Mouse (Mus musculus) granulocyte monocyte progenitor cell, adult 5-6 weeks (primary cell): Measurements from ENCODE around the gene Ap5s1. TPM values are rescaled to one million over a fixed set of nuclear protein-coding genes. Genes with fewer than 3 reads are reported as not detected.
A peak's percentile ranks its signal among the peaks of the same experiment; 100 is the strongest.

ENCODE experiments used
- ATAC-seq: replicated peaks from 2 replicates; pipeline ENCODE4 v1.8.0; 2016; ENCODE audit warnings: mild to moderate bottlenecking, moderate TSS enrichment, inconsistent platforms; ENCODE audit not compliant: poor library complexity, severe bottlenecking
- total RNA-seq, 2 experiments: library from RNA; stranded (forward) in 1 of 2; stranded (reverse) in 1 of 2; fragments of 200-712, 200-1000 nt in 1 of 2; fragments of >200 nt in 1 of 2; fragmentation: Nextera tagmentation in 1 of 2; gene quantifications; 2 replicates each; pipeline ENCODE4 v1.2.3; 2014 to 2017

Ap5s1 gene
- total RNA-seq (2014; fragmentation: Nextera tagmentation) = 5.7 and 5.9 TPM in 2 replicates
- total RNA-seq (2017) = 1.0 and 1.5 TPM in 2 replicates

DNA sequence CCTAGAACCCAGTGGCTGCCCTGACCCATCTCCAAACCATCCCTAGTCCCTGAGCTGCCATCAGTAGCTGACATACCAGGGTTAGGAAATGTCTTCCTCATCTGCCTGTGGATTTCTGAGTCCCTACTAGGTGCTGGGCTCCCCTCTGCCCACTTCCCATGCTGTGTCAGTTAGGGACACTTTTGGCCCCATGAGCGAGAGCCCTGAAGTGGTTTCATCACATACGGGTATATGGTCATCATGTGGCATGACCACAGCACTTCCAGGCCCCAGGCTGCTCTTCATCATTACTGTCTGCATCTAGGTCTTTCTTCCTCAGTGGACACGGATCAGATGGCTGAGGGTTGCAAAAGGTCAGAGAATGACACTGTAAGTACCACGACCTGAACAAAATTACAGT lies at the start of gene Ap5s1:
Gene Ap5s1 (plus strand): TSS at position 301 of the 400 bp plus-strand sequence.
- no peak for ATAC-seq

DNA sequence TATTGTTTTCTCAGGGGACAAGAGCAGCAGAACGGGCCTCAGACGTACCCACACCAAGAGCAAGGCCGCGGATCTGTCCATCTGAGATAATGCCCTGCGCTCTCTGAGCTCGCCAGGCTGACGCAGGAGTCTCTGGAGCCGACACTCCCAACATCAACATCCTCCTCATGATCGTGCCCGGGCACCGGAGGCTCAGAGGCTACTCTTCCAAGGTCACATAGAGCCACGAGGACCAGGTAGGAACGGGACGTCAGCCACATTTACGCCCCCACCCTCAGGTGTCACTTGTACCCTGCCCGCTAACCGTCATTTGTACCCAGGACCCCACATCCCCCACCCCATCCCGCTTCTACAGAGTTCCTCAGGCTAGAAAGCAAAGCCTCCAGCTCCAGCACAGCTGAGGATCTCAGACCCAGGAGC lies 47.4 kb upstream of the Ap5s1 start:
- ATAC-seq = peak; percentile 13

DNA sequence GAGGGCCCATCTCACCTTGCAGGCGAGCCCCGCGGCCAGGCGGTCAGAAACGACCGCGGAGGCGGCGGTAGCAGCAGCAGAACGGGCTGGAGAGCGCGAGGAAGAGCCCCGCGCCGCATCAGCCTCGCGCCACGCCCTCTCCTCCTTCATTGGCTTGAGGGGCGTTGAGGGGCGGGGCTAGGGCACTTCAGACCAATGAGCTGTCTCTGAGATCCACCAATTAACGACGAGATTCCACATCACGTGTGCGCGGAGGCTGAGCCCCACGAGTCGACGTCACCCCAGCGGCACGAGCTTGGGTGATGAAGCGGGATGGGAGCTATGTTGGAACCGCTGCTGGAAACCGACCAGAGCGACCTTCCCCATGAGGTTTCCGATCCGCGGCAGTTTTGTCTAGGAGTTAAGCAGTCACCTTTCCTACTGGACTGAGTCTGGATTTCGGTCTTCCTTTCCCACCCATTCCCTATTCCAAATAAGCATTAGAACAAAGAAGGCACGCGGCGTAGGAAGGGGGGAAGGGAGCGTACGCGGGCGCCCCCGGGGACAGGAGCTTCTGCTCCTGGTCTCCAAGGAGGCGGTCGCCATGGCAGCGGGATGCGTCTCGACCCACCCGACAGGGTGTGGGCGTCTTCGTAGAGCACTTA lies 46.8 kb upstream of the Ap5s1 start, which contains the start of gene 1700037H04Rik:
Gene 1700037H04Rik (minus strand): TSS at position 144 of the 644 bp plus-strand sequence.
- peak; percentile 93 for ATAC-seq

DNA sequence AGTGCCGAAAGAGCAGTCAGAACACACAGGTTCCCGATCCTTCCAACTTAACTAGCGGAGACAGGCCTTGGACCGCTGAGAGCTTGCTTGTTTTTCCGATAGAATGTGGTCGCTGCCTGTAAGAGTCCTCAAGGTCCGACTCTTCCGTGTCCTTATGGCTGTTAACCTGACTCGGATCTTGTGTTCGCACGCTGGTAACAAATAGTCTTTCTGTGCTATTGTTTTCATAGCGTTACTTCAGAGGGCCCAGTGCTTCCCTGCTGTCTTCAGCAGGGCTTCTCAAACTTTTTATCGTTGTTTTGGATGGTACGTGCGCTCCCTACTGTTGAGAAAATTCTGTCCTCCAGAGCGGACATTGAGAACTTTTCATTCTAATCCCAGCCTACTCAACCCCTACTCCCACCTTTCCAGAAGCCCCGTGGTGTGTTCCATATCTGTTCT lies 46.2 kb upstream of the Ap5s1 start:
- ATAC-seq = no peak

DNA sequence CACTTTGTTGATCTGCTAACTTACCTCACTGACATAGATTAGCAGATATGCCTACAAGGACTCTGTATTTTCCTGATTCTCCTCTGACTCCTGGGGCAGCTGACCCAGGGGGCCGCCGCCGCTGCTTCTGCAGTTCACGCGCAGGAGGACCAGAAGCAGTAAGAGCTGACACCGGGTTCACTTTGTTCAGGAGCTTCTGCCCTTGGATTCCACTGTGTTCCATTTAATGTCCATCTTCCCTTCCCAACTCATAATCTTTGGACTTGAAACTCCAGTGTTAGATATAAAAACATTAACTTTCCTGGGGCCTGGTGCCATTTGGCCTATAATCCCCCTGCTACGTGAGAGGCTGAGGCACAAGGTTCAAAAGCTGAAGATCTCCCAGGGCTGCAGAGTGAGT lies 43.0 kb upstream of the Ap5s1 start:
- ATAC-seq = no peak

DNA sequence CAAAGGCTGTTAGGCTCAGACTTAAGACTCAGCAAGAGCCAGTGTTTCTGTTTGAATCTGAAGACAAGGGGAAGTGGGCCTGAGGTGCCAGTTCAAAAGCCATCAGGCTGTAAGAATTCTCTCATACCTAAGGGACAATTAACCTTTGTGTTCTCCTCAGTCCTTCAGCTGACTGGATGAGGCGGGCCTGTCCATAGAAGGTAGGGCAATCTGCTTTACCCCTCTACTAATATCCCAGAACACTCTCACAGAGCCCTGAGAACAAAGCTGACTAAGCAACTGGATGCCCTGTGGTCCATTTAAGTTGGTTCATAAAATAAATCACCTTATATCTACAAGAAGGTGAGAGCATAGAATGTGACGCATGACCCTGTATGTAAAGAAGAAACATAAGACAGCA lies 40.7 kb upstream of the Ap5s1 start:
- ATAC-seq = no peak

DNA sequence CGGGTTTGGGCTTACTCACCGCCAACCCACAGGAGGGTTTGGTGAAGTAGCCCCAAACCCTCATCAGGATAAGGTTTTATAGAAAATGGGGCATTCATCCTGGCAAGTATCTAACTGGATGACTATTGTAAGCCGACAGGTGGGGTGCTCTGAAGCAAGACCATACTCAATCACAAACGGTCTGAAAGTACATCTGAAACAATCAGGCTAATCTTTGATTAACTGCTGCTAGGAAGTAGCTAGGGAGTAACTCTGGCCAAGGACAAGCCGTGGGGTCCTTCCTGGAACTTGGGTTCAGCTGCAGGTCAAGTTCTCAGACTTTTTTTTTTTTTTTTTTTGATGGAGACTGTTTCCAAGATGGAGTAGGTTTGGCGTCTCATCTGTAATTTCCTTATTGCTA lies 38.9 kb upstream of the Ap5s1 start:
- no peak for ATAC-seq

DNA sequence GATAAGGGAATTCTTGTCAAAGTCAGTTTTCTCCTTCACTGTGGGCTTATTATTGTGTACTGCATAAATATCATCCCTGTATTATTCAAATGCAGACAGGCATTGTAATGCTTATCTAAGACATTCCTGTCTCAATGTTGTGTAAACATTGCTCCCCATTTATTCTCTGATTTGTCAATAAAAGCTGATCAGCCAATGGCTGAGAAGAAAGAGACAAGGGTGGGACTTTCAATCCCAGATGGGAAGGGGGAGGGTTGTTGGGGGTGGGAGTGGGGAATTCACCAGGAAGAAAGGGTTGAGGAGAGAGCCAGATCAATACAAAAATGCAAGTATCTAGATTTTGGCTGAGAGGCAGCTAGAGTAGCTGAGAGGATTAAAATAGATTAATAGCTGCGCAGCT lies 38.0 kb upstream of the Ap5s1 start:
- no peak for ATAC-seq

DNA sequence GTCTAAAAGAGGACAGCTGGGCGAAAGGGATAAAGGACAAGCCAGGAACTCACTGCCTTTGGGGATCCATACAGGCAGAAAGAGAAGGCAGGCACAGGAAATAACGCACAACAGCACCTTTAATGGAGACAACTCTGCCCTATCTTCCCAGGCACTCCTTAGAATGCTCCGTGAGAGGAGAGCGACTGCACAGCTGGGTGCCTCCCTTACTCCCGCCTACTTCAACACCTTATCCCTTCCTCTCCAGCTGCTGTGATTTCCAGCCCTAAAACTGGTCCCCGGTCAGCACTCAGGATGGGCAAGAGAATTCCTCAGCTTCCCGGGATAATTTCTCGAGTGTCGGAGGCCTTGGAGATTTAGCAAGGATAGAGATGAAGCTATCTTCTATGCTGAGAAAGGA lies 35.9 kb upstream of the Ap5s1 start:
- ATAC-seq = no peak

DNA sequence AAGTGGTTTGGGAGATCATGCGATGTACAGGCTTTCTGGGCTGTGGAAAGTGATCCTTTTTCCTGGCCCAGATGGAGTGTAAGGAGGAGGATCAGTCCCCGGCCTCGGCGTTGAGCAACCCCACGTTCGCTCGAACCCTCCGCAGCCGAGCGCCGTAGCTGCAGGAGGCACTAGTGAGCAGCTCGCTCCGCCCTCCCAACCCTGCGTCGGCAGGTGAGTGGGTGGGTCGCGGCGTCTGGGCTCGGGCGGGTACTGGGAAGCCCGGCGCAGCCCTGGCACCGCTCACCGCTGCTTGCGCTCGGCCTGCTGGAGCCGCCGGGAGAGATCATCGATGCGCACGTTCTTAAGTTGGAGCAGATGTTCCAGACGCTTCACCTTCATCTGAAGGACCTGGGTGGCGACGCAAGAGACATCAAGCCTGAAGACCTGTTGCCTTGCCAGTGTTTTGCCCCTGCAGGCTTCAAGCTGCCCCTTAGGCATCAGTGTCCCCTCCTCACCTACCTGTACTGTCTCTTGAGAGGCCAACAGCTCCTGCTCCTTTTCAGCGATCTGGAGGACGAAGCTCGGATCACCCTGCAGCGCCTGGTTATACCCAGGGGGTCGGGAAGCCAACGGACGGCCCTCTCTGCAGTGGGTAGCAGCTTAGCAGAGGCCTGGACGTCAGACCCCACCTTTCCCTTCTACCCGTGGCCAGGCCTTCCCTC lies 35.3 kb upstream of the Ap5s1 start:
- ATAC-seq = peak; percentile 26

DNA sequence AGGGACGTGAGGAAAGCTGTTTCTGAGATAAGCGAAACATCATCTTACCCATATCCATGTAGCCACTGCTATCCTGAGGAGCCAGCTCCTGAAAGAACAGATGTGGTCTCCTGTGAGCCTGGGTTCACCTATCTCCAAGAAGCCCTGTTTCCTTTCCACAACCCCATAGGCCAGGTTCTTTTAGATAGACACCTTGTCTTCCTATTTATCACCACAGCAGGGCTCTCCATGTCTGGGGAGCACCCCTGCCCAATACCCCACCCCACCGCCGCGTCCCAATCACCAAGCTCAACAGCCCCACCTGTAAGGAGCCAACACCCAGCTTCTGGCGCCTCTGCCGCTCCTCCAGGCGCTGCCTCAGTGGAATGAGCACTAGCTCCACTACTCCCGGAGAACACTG lies 34.6 kb upstream of the Ap5s1 start:
- no peak for ATAC-seq

DNA sequence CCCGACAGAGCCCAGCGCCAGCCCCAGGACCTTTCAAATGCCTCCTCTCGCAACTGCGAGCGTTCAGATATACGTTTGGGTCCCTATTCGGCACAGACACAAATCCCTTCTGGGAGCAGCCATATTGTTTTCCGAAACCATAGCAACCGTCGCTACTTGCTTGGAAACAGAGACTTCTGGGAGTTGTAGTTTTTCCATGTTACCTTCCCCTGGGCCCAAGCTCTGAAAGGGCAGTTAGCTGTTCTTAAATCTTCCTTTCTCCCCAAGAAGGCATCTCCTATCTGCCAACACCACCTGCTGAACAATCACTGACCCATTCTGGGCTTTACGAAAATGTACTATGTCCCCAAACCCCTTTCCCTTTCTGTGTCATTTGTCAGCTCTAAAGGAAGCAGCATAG lies 32.2 kb upstream of the Ap5s1 start:
- peak; percentile 50 for ATAC-seq

DNA sequence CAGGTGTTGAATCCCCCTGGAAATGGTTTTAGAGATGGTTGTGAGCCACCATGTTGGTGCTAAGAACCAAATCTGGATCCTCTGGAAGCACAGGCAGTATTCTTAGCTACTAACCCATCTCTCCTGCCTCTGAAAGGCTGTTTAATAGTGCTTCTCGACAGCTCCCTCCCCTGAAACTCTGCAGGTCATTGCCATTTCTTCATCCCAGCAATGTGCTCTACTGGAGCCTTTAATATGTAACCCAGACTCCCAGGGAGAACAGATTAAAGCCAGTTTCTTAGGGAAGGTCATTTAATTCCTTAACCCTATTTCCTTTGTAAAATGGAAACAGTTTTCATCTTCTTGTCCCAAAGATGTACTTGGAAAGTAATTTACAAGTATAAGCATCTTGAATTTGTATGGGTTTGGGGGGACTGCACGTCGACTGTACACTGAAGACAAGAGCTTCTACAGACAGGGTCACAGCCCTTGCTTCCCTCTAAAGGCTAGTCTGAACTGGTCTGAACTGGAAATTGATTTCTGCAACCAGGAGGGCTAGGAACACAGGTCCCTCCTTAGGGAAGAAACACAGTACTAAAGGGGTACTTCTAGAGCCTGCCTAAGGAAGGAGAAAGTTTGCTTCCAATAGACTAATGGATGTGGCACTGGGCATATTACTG lies 31.5 kb upstream of the Ap5s1 start:
- ATAC-seq = no peak

DNA sequence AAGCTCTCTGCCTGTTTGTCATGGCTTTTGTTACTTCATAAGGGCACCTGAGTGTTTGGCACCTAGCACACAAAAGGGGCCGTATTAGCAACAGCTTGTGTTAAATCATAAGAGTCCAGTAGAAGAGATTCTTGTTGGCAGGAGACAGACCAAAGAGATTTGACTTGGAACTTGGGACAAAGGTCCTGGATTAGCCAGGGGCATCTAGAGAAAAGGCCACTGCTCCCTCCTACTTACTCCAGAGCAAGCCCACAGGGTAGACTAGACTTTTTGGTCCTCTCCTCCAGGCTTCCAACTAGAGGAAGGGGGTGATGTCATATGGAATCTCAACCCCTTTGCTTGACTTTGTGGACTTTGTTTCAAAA lies 31.0 kb upstream of the Ap5s1 start:
- no peak for ATAC-seq

DNA sequence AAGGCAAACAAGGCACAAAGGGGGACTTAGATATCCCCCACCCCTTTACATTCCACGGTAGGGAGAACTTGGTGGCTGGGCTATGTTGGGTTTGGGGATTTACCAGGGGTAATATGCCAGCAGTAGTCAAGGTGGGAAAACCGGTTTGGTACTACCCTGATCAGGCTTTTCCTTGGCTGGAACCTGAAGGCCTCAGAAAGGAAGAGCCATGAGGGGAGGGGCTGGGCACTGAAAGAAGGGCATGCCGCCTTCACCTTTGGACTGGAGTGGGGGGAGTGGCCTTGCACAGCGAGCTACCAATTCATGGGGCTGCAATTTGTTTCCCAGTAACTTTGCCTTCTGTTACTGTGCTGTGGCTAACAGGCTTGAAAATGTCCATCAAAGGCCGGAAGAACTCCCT lies 30.4 kb upstream of the Ap5s1 start:
- ATAC-seq = no peak

DNA sequence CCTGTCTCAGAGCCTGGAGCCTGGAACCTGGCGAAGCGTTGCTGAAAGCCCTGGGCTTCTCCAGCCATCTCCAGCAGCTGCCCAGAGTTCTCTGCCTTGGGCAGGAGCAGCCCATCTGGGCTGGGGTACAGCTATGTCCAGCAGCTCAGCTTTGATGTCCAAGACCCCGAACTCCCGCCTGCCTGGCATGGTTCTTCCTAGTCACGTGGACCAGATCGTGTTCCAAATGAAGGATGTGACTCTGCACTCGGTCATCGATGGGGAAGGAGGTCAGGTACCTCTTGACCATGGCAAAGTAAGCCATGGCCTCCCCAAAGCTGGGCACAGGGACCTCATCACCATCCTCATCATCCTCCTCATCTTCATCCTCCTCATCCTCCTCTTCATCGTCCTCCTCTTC lies 28.9 kb upstream of the Ap5s1 start:
- no peak for ATAC-seq

DNA sequence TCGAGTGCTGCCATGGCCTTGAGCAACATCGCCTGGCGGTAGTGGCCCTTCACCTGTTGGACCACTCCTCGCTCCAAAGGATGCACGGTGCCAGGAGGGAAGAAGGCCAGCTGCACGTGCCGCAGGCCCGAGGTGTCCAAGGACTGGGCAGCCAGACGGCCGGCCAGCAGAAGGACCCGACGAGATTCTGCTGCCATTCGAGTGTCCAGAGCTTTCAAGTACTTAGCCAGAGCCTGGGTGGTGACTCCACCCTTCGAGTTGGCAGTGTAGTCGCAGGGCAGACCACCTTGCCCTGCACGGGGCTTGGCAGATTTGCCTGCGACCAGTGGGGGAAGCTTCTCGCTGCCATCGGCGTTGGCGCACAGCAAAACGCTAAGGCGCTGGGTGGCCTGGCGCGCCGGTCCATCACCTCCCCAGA lies 28.0 kb upstream of the Ap5s1 start:
- ATAC-seq = no peak

DNA sequence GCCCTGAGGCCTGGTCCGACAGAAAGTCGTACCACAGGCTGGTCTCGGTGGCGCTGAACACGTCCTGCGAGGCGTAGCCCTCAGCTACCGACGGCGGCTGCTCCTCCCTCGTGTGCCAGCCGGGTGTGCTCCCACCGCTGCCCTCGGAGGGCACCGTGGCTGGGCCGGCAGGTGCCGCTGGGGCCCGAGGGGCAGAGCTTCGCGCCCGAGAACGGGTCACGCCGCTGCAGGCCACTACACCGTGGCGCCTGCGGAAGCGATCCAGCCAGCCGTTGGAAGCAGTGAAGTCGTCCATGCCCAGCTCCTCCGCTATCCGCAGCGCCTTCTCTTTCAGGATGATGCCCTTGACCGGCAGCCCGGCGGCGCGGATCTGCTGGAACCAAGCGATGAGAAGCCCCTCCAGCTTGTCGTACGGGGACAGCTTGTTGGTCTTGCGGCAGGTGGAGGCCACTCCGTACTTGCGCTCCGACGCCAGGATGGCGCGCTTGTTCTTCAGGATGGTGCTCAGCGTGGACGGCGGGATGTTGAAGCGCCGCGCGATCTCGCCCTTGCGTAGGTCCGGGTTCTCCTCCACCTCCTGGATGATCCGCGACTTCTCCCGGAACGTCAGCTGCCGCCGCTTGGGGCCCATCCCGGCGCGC lies 27.5 kb upstream of the Ap5s1 start:
- ATAC-seq = peak; percentile 49

DNA sequence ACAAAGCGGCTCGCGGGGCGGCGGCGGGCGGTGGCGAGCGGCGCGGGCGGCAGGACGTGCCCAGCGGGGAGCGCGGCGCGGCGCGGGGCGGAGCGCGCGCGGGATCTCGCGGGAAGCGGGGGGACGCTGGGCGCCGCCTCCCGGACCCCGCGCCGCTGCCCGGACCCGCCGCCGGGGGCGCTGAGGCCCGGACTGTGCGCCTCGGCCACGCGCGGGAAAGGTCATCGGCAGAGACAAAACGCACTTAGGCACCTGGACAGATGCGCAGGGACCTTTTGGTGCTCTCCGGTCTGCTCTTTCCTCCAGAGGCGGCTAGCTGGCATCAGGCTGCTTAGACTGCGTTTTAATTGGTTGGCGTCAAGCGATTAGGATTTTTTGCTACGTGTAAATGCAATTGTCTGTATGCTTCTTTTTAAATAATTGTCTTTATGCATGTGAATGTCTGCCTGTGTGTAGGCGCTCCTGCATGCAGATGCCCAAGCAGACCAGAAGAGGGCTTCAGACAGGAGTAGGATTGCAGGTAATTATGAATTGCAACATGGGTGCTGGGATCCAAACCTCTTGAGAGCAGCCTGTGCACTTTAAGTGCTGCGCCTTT lies 26.8 kb upstream of the Ap5s1 start, which contains the start of gene Cenpb:
Gene Cenpb (minus strand): TSS at position 78 of the 598 bp plus-strand sequence.
- ATAC-seq = peak; percentile 73

DNA sequence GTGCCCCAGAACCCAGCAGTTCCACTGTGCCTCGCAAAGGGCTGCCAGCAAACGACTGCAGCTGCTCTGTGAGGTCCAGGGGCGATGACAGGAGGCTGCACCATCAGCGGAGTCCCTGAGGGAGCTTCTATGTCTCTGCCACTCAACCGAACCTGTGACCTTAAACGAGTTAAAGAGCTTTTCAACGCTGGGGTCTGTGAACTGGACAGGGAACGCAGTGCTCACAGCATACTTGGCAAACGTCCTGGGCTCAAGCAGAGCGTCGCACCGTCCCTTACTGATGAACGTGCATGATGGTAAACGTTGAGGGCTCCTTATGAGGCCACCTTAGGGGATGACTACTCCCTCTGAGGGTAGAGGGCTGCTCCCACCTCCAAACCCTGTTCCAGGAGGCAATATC lies 20.5 kb upstream of the Ap5s1 start:
- ATAC-seq = no peak
